Mouse (Mus musculus) granulocyte monocyte progenitor cell, adult 5-6 weeks (primary cell): ENCODE measurements around the gene Sult2a1. TPM values are rescaled to one million over a fixed set of nuclear protein-coding genes. Genes with fewer than 3 reads are reported as not detected.
"Not testable (repeated sequence)": the region's sequence is repeated elsewhere in the genome, so short reads cannot be mapped to it uniquely, and the experiment has no call there.

Experiments
- ATAC-seq: replicated peaks from 2 replicates; pipeline ENCODE4 v1.8.0; 2016; ENCODE audit warnings: mild to moderate bottlenecking, moderate TSS enrichment, inconsistent platforms; ENCODE audit not compliant: poor library complexity, severe bottlenecking
- total RNA-seq, 2 experiments: library from RNA; stranded (forward) in 1 of 2; stranded (reverse) in 1 of 2; fragments of 200-712, 200-1000 nt in 1 of 2; fragments of >200 nt in 1 of 2; fragmentation: Nextera tagmentation in 1 of 2; gene quantifications; 2 replicates each; pipeline ENCODE4 v1.2.3; 2014 to 2017

Gene Sult2a1
- total RNA-seq (2014; fragmentation: Nextera tagmentation) (not detected in 2 replicates), total RNA-seq (2017) (not detected in 2 replicates)

DNA sequence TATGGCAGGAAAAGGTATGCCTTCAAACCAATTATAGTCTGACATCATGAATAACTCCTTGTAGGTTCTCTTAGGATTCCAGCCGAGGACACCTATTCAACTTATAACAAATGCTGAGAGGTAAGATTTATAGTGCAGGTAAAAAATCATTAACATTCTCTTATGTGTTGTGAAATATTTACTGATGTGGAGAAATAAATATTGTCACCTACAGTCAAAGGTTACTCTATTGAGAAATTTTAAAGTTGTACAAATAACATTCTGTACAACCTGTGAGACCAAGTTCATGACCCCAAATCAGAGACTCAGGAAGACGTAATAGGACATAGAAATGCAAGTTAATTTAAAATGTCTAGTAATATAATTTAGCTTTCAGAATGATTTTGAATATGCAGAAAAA lies at the start of gene Sult2a1:
Gene Sult2a1 (minus strand): TSS at position 101 of the 400 bp plus-strand sequence.
- not testable (repeated sequence) for ATAC-seq

DNA sequence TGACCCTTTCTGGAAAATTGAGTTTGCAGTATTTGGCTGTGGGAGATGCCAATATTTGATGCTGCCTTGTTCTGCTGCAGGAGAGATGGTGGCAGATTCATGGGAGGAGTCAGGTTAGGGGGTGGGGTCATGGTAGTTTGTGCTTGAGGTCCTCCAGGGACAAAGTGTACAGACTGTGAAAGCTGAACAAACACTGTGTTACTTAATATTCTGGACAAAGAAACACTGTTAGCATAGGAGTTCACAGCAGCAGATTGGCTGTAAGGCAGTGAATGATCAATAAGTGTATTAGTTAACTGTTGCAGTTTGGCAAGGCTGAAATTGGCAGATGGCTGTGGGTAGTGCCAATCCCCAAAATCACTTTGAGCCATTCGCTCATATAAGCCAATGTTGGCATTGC lies 23.3 kb downstream of the Sult2a1 start:
- no peak for ATAC-seq

Other genes starting within 250 kb of the Sult2a1 start
- gene Sult2a5, start 213.4 kb downstream of the Sult2a1 start, total RNA-seq (2014; fragmentation: Nextera tagmentation), result not detected in 2 replicates
- gene Sult2a5, start 213.4 kb downstream of the Sult2a1 start, total RNA-seq (2017), result not detected in 2 replicates
- not detected in 2 replicates for gene Sult2a2, start 103.9 kb downstream of the Sult2a1 start, total RNA-seq (2014; fragmentation: Nextera tagmentation)
- not detected in 2 replicates for gene Sult2a2, start 103.9 kb downstream of the Sult2a1 start, total RNA-seq (2017)
- not detected in 2 replicates for gene Sult2a4, start 152.2 kb upstream of the Sult2a1 start, total RNA-seq (2014; fragmentation: Nextera tagmentation)
- not detected in 2 replicates for gene Sult2a4, start 152.2 kb upstream of the Sult2a1 start, total RNA-seq (2017)